Mouse (Mus musculus) cerebellum, adult 2 months (tissue): Measurements from ENCODE around the gene Cd99l2. TPM values are rescaled to one million over a fixed set of nuclear protein-coding genes. Genes with fewer than 3 reads are reported as not detected.

Experiments
- DNase-seq, 2 experiments: peaks; one replicate each; pipeline ENCODE4 v3.0.0; 2021
- H3K27ac ChIP-seq: fragments of 200-500 bp; 2 replicates; pipeline ENCODE4 v1.5.1; 2012; ENCODE audit warnings: low read length, control low read depth, inconsistent platforms; ENCODE audit not compliant: insufficient read depth
- H3K27me3 ChIP-seq: fragments of 200-500 bp; 2 replicates; pipeline ENCODE4 v1.6.1; 2012; ENCODE audit warnings: inconsistent platforms, mild to moderate bottlenecking, low read length, moderate library complexity; ENCODE audit not compliant: control insufficient read depth, insufficient read depth
- H3K4me1 ChIP-seq: fragments of 200-500 bp; 2 replicates; pipeline ENCODE4 v1.6.1; 2011; ENCODE audit warnings: low read length; ENCODE audit not compliant: control insufficient read depth, insufficient read depth
- H3K4me3 ChIP-seq: fragments of 200-500 bp; replicated peaks from 2 replicates; pipeline ENCODE3; 2011; ENCODE audit warnings: mild to moderate bottlenecking, low read depth, low read length, control low read depth; ENCODE audit not compliant: insufficient read depth
- CTCF ChIP-seq: fragments of 200-500 bp; IDR thresholded peaks from 2 replicates; pipeline ENCODE4 v1.5.1; 2011; ENCODE audit warnings: low read depth, mild to moderate bottlenecking, control low read depth, low read length, moderate library complexity, borderline replicate concordance; ENCODE audit not compliant: insufficient read depth
- POLR2A ChIP-seq: fragments of 200-500 bp; IDR thresholded peaks from 2 replicates; pipeline ENCODE4 v1.6.1; 2011; ENCODE audit warnings: low read length, control low read depth, borderline replicate concordance; ENCODE audit not compliant: insufficient read depth
- WGBS: fragments of 180-500 bp; shearing (Covaris S2); methylation state at CpG from one replicate; pipeline ENCODE4 v1.1.7; 2018; 5-methylcytosine and 5-hydroxymethylcytosine counted together
- polyA plus RNA-seq: library from polyadenylated mRNA; depleted of rRNA; stranded (reverse); fragments of >200 nt; gene quantifications from 2 replicates; pipeline ENCODE4 v1.2.3, GENCODE M21; 2012; rRNA removed

The Cd99l2 gene
- 66.6 and 74.4 TPM in 2 replicates for polyA plus RNA-seq

DNA sequence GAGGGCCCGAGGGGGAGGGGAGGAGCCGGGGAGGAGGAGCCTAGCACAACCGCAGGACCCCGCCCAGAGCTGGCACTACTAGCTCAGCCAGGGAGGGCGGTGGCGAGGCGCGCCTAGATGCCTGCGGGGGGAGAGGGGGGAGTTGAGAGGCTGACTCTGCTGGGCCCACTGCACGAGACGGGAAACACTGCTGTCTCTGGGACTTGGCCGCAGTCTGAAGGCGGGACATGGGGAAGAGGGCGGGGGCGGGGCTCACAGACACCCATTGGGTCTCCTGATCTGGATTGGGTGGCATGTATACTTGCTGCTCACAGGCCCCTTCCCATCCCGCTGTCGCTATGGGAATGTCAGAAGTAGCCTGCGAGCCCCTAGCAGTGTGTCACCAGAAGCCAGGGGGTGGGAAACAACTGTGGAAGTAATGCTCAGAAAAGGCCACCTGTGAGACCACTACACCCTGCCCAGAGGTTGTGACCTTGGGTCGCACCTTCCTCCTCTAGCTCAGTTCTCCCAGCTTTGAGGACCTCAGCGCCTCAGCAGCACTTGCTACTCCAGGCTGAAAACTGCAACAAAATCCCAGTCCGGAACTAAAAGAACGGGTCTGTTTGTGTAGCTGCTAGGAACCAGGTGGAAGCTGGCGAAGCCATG, at the start of gene Cd99l2:
Gene Cd99l2, minus strand, starts transcription at position 216 of the 645 bp plus-strand sequence.
- Histone ChIP-seq H3K4me3 (peak within 1 kb of the TSS; percentile 67), H3K27ac (peak within 1 kb of the TSS; percentile 78), H3K27me3 (no peaks in the 10 kb centered on the region), H3K4me1 (peaks cover 2% of the 10 kb centered on the region; the same call in 1 of the 2 replicates)
- WGBS, result 3% methylated on average over 21 of the region's 23 CpGs
- peak; percentile 28; the same call in 1 of the 2 replicates for TF ChIP-seq POLR2A
- no peak for TF ChIP-seq CTCF
- peak; percentile 84 for DNase-seq

DNA sequence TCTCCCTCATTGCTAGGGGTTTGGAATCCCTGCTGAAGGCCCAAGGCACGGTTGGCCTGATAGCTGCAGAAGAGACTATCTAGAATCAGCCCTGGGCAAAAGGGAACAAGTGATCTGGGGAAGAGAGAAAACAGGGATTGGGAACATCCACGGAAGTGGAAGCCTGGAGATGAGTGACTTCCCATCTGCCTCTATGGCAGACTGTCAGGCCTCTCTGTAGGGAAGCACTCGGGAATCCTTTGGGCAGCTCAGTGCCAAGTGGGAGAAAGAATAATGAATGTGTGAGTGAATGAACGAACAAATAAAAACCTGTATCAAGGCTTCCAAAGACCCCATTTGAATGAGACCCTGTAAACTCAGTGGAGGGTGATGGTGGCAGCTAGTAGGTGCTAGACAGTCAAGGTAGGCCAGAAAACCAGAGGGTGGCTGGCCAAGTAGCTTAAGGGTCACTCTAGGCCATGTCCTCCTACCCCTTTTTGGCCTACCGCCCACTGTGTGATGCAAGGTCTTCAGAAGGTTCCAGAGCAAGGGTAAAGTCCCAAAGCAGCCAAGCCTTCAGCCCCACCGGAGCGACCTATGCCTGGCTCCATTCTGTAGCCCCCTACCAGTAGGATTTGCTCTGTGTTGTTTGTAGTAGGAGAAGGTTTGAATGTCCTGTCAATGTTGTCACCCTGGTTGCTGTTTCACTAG, 48.3 kb upstream of the Cd99l2 start:
- Histone ChIP-seq H3K27me3 (no peaks in the 10 kb centered on the region), H3K4me3 (no peak overlapping the region), H3K27ac (no peak overlapping the region), H3K4me1 (no peaks in the 10 kb centered on the region)
- DNase-seq, result peak; percentile 15 to 30
- no peak for TF ChIP-seq POLR2A
- TF ChIP-seq CTCF, result no peak
- 43% methylated on average over 7 of the region's 7 CpGs for WGBS

DNA sequence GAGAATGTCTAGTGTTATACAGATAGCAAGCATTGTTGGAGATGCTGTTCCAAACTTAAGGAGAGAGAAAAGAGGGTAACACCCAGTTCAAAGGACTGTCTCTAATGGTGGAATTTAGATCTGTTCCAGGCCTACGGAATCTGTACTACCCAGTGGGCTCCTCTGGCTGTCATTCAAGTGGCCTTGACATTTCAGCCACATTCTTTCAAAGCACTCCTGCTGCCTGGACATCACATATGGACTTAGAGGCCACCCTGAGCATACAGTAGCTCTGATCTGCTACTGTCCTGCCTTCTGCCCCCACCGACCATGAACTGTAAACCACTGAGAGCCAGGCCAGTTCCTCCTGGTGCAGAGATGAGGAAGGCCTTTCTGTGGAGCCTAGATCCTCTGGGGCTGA, 45.1 kb upstream of the Cd99l2 start:
- WGBS, result 72% methylated on average over 2 of the region's 2 CpGs
- no peak for DNase-seq
- no peaks in the 10 kb centered on the region for H3K4me1 ChIP-seq
- no peak overlapping the region for H3K4me3 ChIP-seq
- no peak overlapping the region for H3K27ac ChIP-seq
- no peaks in the 10 kb centered on the region for H3K27me3 ChIP-seq
- TF ChIP-seq POLR2A, result no peak
- TF ChIP-seq CTCF, result no peak

DNA sequence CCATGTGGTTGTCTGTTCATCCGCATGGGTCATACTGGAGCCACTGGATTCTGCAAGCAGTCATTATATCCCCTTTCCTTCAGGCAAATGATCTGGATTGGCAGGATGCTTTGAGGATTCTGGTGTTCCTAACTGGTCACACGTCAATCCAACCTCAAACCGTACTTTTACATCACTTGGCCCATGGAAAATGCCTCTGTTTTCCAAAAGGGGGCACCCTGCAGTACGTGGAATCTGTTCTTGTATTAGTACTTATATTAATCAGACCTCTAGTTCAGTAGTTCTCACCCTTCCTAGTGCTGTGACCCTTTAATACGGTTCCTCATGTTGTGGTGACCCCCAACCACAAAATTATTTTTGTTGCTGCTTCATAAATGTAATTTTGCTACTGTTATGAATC, 41.5 kb upstream of the Cd99l2 start:
- H3K4me1 ChIP-seq, result no peaks in the 10 kb centered on the region
- no peak for TF ChIP-seq POLR2A
- no peak overlapping the region for H3K4me3 ChIP-seq
- WGBS, result 81% methylated on average over 5 of the region's 5 CpGs
- no peak for DNase-seq
- no peaks in the 10 kb centered on the region for H3K27me3 ChIP-seq
- H3K27ac ChIP-seq, result no peak overlapping the region

DNA sequence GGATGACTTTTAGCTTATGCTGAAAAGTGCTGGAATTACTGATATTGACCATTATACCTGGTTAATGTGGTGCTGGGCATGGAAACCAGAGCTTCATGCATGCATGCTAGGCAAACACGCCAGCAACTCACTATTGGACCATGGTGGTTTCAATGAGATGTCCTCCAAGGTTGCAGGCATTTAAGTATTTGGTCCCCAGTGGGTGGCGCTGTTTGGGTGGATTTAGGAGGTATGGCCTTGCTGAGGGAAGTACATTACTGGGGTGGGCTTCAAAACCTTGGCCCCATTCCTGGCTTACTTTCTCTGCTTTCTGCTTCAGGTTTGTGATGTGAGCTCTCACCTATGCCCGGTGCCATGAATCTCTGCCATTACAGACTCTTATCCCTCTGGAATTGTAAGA, 40.0 kb upstream of the Cd99l2 start:
- WGBS, result 76% methylated on average over 3 of the region's 3 CpGs
- no peak for DNase-seq
- Histone ChIP-seq H3K27me3 (no peaks in the 10 kb centered on the region), H3K4me1 (no peaks in the 10 kb centered on the region), H3K4me3 (no peak overlapping the region), H3K27ac (no peak overlapping the region)
- no peak for TF ChIP-seq CTCF
- no peak for TF ChIP-seq POLR2A

DNA sequence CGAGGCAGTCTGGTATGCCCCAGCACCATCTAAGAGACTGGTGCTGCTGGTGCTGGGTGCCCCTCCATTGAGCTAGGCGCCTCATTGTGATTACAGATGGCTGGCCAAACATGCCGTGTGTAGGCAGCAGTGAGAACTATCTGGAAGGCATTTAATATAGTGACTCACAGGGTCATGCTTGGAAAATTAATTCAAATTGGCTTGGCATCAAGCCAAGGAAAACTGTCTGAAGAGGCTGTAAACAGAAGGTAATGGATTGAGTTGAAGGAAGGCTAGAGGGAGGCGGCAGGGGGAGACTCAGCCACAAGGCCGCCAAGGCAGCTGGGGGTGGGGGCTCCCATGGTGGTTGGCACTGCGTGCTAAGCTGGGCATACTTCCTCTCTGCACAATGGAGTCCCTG, 36.0 kb upstream of the Cd99l2 start:
- Histone ChIP-seq H3K27me3 (no peaks in the 10 kb centered on the region), H3K4me3 (no peak overlapping the region), H3K4me1 (no peaks in the 10 kb centered on the region), H3K27ac (no peak overlapping the region)
- 22% methylated on average over 6 of the region's 6 CpGs for WGBS
- DNase-seq, result peak in 1 of 2 experiments; percentile 29
- no peak for TF ChIP-seq POLR2A
- TF ChIP-seq CTCF, result no peak

DNA sequence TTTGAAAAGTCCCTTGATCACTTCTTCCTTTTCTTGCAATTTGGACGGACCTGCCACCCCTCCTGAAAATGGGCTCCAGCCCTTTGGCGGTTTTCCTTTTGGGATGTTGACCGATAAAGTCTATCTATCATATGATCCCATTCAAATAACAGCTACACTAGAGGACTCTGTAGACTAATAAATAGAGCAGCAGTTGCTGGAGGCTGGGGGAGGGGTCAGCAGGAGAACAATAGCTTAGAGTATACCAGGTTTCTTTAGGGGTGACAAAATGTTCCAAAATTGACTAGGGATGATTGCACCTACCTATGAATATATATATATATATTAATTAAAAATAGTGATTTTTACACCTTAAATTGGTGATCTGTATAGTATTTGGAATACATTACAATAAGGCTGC, 35.5 kb upstream of the Cd99l2 start:
- Histone ChIP-seq H3K27me3 (no peaks in the 10 kb centered on the region), H3K4me1 (no peaks in the 10 kb centered on the region), H3K27ac (no peak overlapping the region), H3K4me3 (no peak overlapping the region)
- TF ChIP-seq POLR2A (no peak), CTCF (no peak)
- DNase-seq, result no peak
- WGBS, result 71% methylated on average over 3 of the region's 3 CpGs

DNA sequence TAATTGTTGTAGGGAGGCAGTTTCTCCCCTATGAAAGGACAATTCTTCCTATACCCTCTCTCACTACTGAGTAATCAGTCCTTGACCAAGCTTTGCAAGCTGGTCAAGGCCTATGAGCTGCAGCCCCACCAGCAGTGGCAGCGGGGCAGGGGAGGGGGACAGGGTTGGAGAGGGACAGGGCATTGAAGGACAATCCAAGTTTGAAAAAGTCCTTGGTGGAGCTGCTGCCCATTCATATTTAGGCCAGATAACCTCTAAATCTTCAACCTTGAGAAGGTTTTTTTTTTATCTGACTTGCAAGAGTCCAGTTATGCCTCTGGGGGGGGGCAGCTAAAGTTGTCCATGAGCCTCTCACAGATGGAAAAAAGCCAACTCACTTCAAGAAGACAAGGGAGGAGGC, 34.8 kb upstream of the Cd99l2 start:
- no peak for DNase-seq
- no peak for TF ChIP-seq POLR2A
- TF ChIP-seq CTCF, result no peak
- no peaks in the 10 kb centered on the region for H3K4me1 ChIP-seq
- WGBS, result 93% methylated on average over 1 of the region's 1 CpGs
- H3K27me3 ChIP-seq, result no peaks in the 10 kb centered on the region
- no peak overlapping the region for H3K27ac ChIP-seq
- H3K4me3 ChIP-seq, result no peak overlapping the region
